Mouse (Mus musculus): ENCODE data around the gene AB124611. TPM values are rescaled to one million over a fixed set of nuclear protein-coding genes. Genes with fewer than 3 reads are reported as not detected.

The AB124611 gene
- polyA plus RNA-seq, 1 experiment from 2014 or later, result 6.0 TPM

DNA sequence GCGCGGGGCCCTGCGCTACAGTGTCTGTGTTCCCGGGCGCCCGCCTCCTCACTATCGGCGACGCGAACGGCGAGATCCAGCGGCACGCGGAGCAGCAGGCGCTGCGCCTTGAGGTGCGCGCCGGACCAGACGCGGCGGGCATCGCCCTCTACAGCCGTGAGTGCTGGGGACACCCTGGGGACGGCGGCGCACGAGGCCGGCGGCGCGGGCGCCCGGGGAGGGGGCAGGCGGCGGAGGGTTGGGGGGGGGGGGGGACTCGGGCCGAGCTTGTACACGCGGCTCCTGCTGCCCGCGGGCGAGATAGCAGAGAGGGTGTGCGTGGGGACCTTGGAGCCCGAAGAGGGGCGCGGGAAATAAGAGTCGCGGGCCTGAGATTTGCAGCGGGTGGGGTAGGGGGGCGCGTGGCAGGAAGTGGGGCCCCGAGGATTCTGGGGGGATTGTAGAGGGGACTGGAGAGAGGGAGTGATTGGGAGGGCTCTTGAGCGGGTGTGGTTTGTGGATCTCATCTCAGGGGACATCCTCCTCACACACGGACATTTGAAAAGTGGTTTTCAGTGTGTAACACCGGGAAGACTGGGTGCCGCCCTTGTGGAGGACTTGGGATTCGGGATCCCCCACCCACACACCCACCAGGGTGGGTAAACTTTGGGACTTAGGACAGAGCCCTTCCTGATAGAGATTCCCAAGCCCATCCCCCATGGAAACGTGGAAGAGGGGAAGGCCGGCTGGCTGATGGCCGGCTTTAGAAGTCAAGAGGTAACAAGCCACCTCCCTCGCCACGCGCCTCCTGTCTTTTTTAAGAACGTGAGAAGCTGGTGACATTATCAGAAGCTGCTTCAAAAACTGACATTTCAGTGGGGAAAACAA lies 21.3 kb downstream of the AB124611 start:
- peaks cover 16% of the 10 kb centered on the region; the same call in 1 of the 2 replicates for H3K36me3 ChIP-seq (ENCODE audit: control insufficient read depth, insufficient read depth, low read length)
- peak overlapping the region; percentile 93 for H3K9ac ChIP-seq (replicated peaks; ENCODE audit: low read depth, low read length)
- H3K4me3 ChIP-seq (ENCODE audit: low read depth, low read length), result peak overlapping the region; percentile 73
- peak overlapping the region; percentile 98 for H3K27ac ChIP-seq (ENCODE audit: low read length)
- ATAC-seq (ENCODE audit: insufficient number of reproducible peaks, insufficient read depth, low FRiP score, low read depth), result peak; percentile 15
- H3K4me2 ChIP-seq (replicated peaks; ENCODE audit: low read depth, low read length), result peak overlapping the region; percentile 68
- no peaks in the 10 kb centered on the region for H3K27me3 ChIP-seq (ENCODE audit: control insufficient read depth, insufficient read depth, low read length)
- peaks cover 25% of the 10 kb centered on the region for H3K4me1 ChIP-seq (ENCODE audit: control insufficient read depth, insufficient read depth, low read length)
- no peaks in the 10 kb centered on the region for H3K9me3 ChIP-seq (ENCODE audit: control insufficient read depth, low read depth, low read length)
- 0% methylated on average over 54 of the region's 66 CpGs for WGBS

DNA sequence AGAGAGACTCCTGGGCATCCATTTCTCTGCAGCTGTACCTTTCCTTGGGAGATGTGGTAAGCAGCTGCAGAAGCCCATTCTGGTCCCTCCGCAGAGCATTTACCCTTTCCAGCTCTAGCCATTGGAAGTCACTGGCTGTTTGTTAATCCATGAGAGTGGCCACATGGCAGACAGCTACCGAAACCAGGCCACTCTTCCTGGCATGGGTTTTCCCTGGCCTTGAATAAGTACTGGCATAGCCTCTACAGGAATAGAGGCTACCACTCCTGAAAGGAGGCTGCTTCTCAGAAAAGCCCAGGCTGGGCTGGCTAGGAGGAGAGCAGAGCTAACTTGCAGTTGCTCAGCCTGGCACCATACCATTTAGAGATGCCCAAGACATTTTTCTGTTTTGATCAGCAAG lies 25.1 kb downstream of the AB124611 start:
- H3K4me2 ChIP-seq (replicated peaks; ENCODE audit: low read depth, low read length), result no peak overlapping the region
- H3K4me3 ChIP-seq (ENCODE audit: low read depth, low read length), result no peak overlapping the region
- H3K36me3 ChIP-seq (ENCODE audit: control insufficient read depth, insufficient read depth, low read length), result peaks cover 23% of the 10 kb centered on the region
- ATAC-seq (ENCODE audit: insufficient number of reproducible peaks, insufficient read depth, low FRiP score, low read depth), result no peak
- peaks cover 13% of the 10 kb centered on the region for H3K4me1 ChIP-seq (ENCODE audit: control insufficient read depth, insufficient read depth, low read length)
- H3K27ac ChIP-seq (ENCODE audit: low read length), result no peak overlapping the region
- no peak overlapping the region for H3K9ac ChIP-seq (replicated peaks; ENCODE audit: low read depth, low read length)
- 96% methylated on average over 2 of the region's 2 CpGs for WGBS
- H3K27me3 ChIP-seq (ENCODE audit: control insufficient read depth, insufficient read depth, low read length), result no peaks in the 10 kb centered on the region
- no peaks in the 10 kb centered on the region for H3K9me3 ChIP-seq (ENCODE audit: control insufficient read depth, low read depth, low read length)

DNA sequence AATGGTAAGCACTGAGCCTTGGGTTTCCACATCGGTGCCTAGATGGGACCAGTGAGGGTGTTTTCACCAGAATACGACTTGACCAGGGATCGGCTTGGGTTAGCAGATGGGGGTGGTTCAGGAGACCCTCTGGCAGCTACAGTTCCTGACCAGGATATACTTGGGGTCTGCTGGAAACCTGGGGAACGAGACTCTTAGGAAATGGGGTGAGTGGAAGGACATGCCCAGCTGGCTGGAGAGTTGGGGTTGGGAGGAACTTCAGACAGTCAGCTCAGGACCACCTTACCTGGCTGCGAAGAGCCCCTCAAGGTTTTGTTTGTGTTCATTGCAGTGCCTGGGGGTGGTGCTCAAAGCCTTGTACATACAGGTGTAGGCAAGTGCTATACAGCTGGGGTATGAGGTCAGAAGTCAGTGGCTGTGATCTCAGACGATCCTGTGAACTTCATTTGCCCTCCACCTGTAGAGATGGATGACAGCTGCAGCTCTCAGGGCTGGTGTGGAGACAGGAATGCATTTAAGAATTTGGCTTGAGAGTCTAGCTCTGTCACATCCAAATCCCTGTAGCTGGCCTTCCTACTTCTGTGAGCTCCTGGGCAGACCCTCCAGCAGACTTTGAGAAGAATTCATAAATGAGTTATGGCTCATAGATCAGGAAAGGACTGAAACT lies 27.8 kb downstream of the AB124611 start:
- Histone ChIP-seq H3K27me3 (ENCODE audit: control insufficient read depth, insufficient read depth, low read length) (no peaks in the 10 kb centered on the region), H3K4me1 (ENCODE audit: control insufficient read depth, insufficient read depth, low read length) (peaks cover 10% of the 10 kb centered on the region), H3K4me3 (ENCODE audit: low read depth, low read length) (no peak overlapping the region), H3K27ac (ENCODE audit: low read length) (no peak overlapping the region), H3K4me2 (replicated peaks; ENCODE audit: low read depth, low read length) (no peak overlapping the region), H3K9me3 (ENCODE audit: control insufficient read depth, low read depth, low read length) (no peaks in the 10 kb centered on the region), H3K36me3 (ENCODE audit: control insufficient read depth, insufficient read depth, low read length) (peaks cover 21% of the 10 kb centered on the region), H3K9ac (replicated peaks; ENCODE audit: low read depth, low read length) (no peak overlapping the region)
- ATAC-seq (ENCODE audit: insufficient number of reproducible peaks, insufficient read depth, low FRiP score, low read depth), result no peak
- WGBS, result 77% methylated on average over 6 of the region's 6 CpGs

DNA sequence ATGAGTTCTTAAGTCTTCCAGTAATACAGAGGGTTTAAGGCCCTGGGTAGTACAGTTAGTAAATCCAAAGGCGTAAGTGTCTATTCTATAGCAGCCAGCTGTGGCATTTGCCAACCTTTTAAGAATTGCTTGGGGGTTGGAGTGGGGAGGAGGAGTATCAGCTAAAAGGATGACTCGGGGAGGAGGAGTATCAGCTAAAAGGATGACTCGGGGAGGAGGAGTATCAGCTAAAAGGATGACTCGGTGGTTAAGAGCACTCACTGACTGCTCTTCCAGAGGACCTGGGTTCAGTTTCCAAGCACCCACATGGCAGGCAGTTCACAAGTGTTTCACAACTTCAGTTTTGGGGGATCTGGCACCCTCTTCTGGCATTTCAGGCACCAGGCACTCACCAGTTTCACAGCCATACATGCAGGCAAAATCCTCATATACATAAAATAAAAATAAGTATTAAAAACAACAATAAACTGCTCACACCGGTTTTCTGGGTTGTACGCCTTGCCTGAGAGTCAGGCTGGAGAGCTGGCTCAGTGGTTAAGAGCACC lies 29.3 kb downstream of the AB124611 start:
- no peaks in the 10 kb centered on the region for H3K9me3 ChIP-seq (ENCODE audit: control insufficient read depth, low read depth, low read length)
- H3K4me2 ChIP-seq (replicated peaks; ENCODE audit: low read depth, low read length), result no peak overlapping the region
- H3K4me3 ChIP-seq (ENCODE audit: low read depth, low read length), result no peak overlapping the region
- no peak overlapping the region for H3K9ac ChIP-seq (replicated peaks; ENCODE audit: low read depth, low read length)
- WGBS, result 85% methylated on average over 6 of the region's 6 CpGs
- ATAC-seq (ENCODE audit: insufficient number of reproducible peaks, insufficient read depth, low FRiP score, low read depth), result no peak
- H3K4me1 ChIP-seq (ENCODE audit: control insufficient read depth, insufficient read depth, low read length), result peaks cover 6% of the 10 kb centered on the region; the same call in 1 of the 2 replicates
- no peak overlapping the region for H3K27ac ChIP-seq (ENCODE audit: low read length)
- H3K36me3 ChIP-seq (ENCODE audit: control insufficient read depth, insufficient read depth, low read length), result peaks cover 12% of the 10 kb centered on the region
- H3K27me3 ChIP-seq (ENCODE audit: control insufficient read depth, insufficient read depth, low read length), result no peaks in the 10 kb centered on the region

DNA sequence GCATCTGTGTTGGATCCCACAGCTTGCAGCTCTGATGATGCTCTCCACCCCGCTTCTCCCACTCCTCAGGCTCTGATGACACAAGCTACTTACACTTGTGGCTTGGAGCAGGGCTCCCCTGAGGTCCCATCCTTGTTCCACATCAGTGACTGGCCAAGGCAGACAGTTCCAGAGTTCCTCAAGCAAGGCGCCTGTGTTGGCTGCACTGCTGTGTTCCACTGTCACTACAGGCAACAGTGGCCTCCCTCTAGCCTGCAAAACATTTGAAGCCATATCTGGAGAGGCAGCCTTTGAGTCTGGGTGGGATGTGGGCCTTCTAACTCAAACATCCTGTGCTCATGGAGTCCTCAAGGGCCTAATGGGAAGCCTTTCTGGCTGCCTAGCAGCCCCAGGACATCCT lies 31.0 kb downstream of the AB124611 start:
- Histone ChIP-seq H3K27ac (ENCODE audit: low read length) (no peak overlapping the region; the same call in 1 of the 2 replicates), H3K4me3 (ENCODE audit: low read depth, low read length) (no peak overlapping the region), H3K9me3 (ENCODE audit: control insufficient read depth, low read depth, low read length) (no peaks in the 10 kb centered on the region), H3K36me3 (ENCODE audit: control insufficient read depth, insufficient read depth, low read length) (peaks cover 12% of the 10 kb centered on the region; the same call in 1 of the 2 replicates), H3K27me3 (ENCODE audit: control insufficient read depth, insufficient read depth, low read length) (no peaks in the 10 kb centered on the region), H3K9ac (replicated peaks; ENCODE audit: low read depth, low read length) (no peak overlapping the region), H3K4me1 (ENCODE audit: control insufficient read depth, insufficient read depth, low read length) (peaks cover 6% of the 10 kb centered on the region; the same call in 1 of the 2 replicates), H3K4me2 (replicated peaks; ENCODE audit: low read depth, low read length) (no peak overlapping the region)
- ATAC-seq (ENCODE audit: insufficient number of reproducible peaks, insufficient read depth, low FRiP score, low read depth), result no peak
- 90% methylated on average over 2 of the region's 2 CpGs for WGBS

DNA sequence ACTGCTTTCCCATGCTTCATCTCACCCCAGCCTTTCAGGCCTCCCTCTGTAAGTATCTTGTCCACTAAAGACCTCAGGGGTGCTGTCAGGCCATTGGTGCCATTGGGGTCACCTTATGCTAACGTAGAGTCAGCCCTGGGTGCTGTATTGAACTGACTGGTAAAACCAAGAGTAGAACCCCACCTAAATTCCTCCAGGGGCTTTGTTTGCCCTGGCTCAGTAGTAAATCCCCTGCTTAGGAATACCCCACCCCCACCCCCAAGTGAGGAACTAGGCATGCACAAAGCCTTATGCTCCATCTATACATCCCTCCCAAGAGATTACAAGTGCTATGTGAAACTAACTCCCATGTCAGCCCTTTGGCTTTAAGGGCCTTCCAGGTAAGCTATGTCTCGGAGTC lies 31.6 kb downstream of the AB124611 start:
- WGBS, result 72% methylated on average over 2 of the region's 2 CpGs
- no peak overlapping the region; the same call in 1 of the 2 replicates for H3K27ac ChIP-seq (ENCODE audit: low read length)
- no peak for ATAC-seq (ENCODE audit: insufficient number of reproducible peaks, insufficient read depth, low FRiP score, low read depth)
- H3K4me2 ChIP-seq (replicated peaks; ENCODE audit: low read depth, low read length), result no peak overlapping the region
- no peaks in the 10 kb centered on the region for H3K27me3 ChIP-seq (ENCODE audit: control insufficient read depth, insufficient read depth, low read length)
- H3K4me1 ChIP-seq (ENCODE audit: control insufficient read depth, insufficient read depth, low read length), result peaks cover 6% of the 10 kb centered on the region; the same call in 1 of the 2 replicates
- H3K36me3 ChIP-seq (ENCODE audit: control insufficient read depth, insufficient read depth, low read length), result peaks cover 12% of the 10 kb centered on the region; the same call in 1 of the 2 replicates
- no peak overlapping the region for H3K9ac ChIP-seq (replicated peaks; ENCODE audit: low read depth, low read length)
- no peak overlapping the region for H3K4me3 ChIP-seq (ENCODE audit: low read depth, low read length)
- no peaks in the 10 kb centered on the region for H3K9me3 ChIP-seq (ENCODE audit: control insufficient read depth, low read depth, low read length)

DNA sequence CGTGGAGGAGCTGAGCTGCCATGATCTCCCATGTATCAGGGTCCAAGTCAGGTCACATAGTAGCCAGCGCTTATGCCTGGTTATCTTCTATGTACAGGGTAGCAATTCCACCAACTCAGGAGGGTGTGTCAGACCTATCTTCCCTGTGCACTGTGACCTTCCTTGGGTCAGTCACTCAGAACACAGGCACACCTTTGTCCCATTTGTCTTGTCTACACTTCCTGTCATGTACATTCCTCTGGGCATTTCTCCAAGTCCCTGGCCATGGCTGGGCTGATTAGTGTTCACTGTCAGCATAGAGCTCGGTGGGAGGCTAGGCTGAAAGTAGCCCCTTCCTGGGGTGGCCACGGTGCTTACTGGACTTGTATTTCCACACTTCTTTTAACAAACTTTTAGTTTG lies 32.4 kb downstream of the AB124611 start:
- Histone ChIP-seq H3K36me3 (ENCODE audit: control insufficient read depth, insufficient read depth, low read length) (peaks cover 8% of the 10 kb centered on the region; the same call in 1 of the 2 replicates), H3K4me3 (ENCODE audit: low read depth, low read length) (no peak overlapping the region), H3K4me1 (ENCODE audit: control insufficient read depth, insufficient read depth, low read length) (peaks cover 6% of the 10 kb centered on the region; the same call in 1 of the 2 replicates), H3K4me2 (replicated peaks; ENCODE audit: low read depth, low read length) (no peak overlapping the region), H3K27ac (ENCODE audit: low read length) (no peak overlapping the region), H3K27me3 (ENCODE audit: control insufficient read depth, insufficient read depth, low read length) (no peaks in the 10 kb centered on the region), H3K9me3 (ENCODE audit: control insufficient read depth, low read depth, low read length) (no peaks in the 10 kb centered on the region), H3K9ac (replicated peaks; ENCODE audit: low read depth, low read length) (no peak overlapping the region)
- 70% methylated on average over 4 of the region's 4 CpGs for WGBS
- ATAC-seq (ENCODE audit: insufficient number of reproducible peaks, insufficient read depth, low FRiP score, low read depth), result peak; percentile 75; the same call in 1 of the 2 replicates

DNA sequence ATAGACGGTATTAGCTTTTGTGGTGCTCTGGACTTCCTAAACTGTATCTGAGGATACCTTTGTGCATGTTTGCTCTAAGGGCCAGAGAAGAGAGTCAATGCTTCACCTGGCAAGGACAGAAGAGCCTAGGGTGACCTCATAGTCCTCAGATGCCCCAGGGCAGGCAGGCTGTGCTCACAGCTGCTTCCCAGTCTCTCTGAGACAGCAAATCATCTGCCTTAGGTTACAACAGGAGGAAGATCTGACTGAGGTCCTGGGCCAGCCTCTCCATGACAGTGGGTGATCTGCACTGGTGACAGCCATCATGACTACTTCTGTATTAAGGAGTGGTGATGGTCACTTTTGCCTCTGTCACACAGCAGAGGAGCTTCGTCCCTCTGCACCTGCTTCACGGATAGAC lies 33.2 kb downstream of the AB124611 start:
- H3K4me2 ChIP-seq (replicated peaks; ENCODE audit: low read depth, low read length), result no peak overlapping the region
- no peaks in the 10 kb centered on the region for H3K27me3 ChIP-seq (ENCODE audit: control insufficient read depth, insufficient read depth, low read length)
- H3K9ac ChIP-seq (replicated peaks; ENCODE audit: low read depth, low read length), result no peak overlapping the region
- no peak for ATAC-seq (ENCODE audit: insufficient number of reproducible peaks, insufficient read depth, low FRiP score, low read depth)
- H3K4me3 ChIP-seq (ENCODE audit: low read depth, low read length), result no peak overlapping the region
- 0 out of 2 replicates have a peak, but pooled peaks cover 6% of the 10 kb centered on the region for H3K36me3 ChIP-seq (ENCODE audit: control insufficient read depth, insufficient read depth, low read length)
- peaks cover 6% of the 10 kb centered on the region; the same call in 1 of the 2 replicates for H3K4me1 ChIP-seq (ENCODE audit: control insufficient read depth, insufficient read depth, low read length)
- WGBS, result 98% methylated on average over 3 of the region's 3 CpGs
- H3K9me3 ChIP-seq (ENCODE audit: control insufficient read depth, low read depth, low read length), result no peaks in the 10 kb centered on the region
- no peak overlapping the region for H3K27ac ChIP-seq (ENCODE audit: low read length)
